Mouse (Mus musculus) T-cell, adult 2 months (primary cell): ENCODE measurements at regions not wholly inside any gene's neighbourhood (a gene's known extent, or its start where the extent isn't known, plus 50 kb on each side); places are given as distances from the start of the nearest gene placed in this dataset.
"Not testable (repeated sequence)": the region's sequence is repeated elsewhere in the genome, so short reads cannot be mapped to it uniquely, and the experiment has no call there.

Source experiments
- DNase-seq: peaks from one replicate; pipeline ENCODE4 v3.0.0; 2022; ENCODE audit warnings: low spot score

DNA sequence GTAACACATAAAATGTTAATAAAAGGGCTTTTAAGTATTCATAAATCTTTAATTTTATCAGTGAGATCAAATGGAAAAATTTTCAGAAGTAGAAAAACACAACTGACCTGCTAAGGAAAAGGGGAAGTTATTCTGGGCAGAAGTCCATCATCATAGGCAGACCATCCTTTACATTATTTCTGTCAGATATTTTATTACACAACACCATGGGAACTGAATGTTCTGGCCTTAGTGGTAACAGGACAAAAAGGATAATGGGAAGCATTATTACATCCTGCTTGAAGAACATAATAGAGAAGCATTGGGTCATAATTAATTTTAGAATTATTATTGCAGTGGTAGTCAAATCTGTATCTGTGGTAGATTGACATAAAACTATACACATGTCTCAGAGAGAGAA is 603.5 kb upstream of the Gje1 start:
- no peak for DNase-seq

DNA sequence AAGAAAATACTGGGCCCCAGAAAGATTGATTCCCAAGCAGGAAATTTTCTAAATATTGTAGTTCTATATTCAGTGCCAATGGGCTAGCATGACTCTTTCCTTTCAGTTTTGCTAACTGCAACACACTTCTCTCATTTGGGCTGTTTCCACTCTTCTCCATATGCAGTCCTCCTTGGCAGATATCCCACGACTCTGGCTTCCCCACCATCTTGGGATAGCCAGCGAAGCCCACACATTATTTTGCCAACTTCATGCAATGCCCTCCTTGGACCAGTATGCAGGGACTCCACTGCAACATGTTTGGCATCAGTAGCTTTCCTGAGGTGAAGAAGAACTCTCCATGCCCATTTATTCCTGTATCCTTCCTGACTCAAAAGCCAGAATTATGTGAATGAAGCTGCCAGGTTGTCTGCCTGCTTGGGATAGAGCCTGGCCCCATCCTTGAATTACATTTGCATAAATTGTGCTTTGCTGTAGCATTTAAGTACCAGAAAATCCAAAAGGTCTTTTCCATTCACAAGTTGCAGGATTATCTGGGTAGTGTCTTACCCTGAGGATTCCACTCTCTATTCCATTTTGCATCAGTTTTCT is 599.1 kb upstream of the Gje1 start:
- no peak for DNase-seq

DNA sequence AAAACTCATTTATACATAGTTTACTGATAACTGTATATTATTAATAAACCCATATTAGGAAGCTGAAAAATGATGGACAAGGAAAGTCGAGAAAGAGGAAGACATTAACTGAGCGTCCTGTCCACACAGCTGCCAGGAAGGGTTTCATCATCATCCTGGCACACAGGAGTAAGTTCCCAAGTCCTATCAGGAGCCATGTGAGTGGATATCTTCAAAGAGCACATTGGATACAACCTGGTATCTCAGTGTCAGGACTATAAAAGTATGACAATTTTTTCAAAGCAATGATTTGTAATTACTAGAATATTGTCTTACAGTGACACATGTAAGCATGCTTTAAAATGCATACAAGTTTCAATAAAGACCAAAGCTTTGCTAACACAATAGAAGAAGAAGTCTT is 592.6 kb upstream of the Gje1 start:
- no peak for DNase-seq

DNA sequence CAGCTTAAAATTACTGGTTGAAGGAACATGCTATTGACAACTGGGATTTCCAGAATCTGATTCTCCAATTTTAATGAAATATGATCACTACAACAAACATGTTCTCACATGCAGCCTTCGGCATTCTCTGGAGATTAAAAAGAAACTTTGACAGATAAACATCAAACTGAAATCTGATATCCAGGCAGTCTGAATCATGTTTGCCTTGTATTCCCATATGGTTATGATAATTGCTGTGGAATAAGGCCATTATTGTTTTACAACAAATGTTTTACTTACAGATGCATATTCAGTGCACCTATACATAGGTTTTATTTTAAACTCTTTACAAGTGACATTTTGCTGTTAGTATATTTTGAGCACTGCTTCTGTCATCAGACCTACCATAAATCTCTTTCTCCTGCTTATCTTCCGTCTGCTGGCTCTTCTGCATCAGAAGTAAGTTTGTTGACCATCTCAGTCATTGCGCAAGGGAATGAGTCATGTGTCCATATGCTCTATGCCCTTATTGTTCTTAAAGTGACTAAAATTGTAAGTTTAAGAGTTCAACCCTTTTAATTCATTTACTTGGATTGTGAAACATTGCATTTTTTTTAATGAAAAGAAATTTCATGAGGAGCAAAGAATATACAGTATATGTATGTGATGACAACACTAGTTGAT is 587.9 kb upstream of the Gje1 start:
- no peak for DNase-seq

DNA sequence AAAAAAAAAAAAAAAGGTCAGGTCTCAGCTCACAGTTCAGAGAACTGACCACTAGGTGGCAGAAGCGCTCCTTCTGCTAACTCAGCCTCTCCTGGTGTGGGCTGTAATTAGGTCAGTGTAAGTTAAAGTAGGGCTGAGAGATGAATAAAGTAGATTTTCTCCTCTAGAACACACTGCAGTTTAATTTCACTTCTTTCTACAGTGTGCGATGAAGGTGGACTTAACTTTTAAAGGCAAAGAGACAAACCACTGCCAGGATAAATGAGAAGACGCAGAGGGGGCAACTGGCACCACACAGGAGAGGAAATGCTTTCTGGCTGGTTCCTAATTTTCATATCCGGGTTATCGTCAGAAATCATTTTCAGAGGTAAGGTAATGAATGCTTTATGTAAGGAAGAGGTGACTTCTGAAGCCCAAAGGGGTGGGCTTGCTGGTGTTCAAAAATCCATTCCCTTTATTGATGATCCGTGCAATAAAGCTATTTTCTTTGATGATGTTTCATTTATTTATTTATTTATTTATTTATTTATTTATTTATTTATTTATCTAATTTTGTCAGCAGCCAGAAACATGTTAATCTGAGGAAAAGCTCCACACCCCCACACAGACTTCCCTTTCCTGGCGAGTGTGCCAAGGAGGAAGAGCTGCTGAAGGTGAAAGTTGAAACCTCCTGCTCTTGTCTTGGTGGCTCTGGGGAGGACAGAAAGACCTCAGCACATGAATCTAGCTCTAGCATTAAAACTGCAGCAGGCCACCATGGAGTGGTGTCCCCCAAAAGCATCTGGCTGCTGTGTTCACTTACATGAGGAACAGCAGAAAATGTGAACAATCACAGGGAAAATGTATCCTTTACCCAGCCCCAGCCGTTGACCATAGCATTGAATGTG is 582.4 kb upstream of the Gje1 start:
- peak; percentile 15 for DNase-seq

DNA sequence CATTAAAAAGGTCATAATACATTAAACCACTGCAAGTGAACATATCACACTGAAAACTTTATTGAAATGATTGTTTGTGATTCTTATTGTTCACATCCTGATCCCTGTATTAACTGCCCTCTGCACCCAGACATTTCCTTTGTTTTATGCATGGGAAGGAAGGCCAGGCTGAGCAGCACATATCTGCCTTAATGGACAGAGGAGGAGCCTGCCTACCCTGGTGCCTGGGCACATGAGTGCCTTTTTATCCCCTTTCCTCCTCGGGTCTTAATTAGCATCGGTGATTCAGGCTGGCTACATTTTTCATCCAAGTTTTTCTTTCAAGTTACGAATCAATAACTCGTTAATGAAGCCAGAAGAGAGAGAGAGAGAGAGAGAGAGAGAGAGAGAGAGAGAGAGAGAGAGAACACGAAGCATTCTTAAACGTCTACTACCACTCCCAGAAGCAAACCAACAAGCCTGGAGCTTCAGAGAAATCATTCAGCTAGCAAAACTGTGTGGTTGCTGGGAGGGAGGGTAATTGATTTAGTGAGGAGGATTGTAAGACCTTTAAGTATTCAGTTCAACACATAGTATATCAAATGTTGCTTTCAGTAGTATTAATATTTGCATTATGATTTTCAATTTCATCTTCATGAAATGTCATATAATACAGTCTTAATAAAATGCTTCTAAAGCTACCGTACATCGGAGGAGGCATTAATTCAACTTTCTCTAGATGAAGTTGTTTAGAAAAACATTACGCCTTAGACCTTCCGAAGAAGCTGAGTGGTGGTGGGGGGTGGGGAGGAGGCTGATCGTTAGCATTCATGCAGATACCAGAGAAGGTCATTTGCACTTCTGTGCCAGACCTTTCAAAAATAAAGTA is 581.6 kb upstream of the Gje1 start:
- DNase-seq: no peak

DNA sequence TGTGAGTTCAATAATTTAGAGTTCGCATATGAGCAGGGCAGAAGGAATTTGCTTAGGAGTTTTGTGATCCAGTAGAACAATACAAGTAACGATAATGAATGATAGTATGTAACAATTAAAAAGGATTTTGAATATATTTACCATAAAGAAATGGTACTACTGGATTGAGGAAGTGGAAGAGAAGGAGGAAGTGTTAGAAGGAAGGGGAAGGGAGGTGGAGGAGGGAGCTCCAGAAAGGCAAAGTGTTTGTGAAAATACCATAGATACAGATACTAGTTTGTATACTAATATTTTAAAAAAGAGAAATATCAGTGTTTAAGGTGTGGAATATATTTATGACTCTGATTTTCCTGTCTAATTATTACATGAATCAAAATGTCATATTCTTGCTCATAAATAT is 579.2 kb upstream of the Gje1 start:
- no peak for DNase-seq

DNA sequence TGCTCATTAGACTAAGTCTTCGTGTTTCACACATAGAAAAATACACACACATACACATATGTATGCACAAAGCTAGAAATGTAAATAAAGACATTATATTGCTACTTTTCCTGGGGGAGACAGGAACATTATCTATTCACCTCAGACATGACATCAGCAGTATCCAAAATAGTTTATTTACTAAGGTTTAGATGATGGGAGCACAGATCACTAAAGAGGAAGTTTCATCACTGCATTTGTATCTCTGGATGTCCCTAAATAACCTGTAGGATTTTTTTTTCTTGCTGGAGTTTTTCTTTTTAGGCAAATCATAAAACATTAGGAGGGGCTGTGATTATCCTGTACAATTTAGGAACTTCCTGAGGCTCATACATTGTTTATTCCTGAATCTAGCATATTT is 576.1 kb upstream of the Gje1 start:
- DNase-seq: no peak

DNA sequence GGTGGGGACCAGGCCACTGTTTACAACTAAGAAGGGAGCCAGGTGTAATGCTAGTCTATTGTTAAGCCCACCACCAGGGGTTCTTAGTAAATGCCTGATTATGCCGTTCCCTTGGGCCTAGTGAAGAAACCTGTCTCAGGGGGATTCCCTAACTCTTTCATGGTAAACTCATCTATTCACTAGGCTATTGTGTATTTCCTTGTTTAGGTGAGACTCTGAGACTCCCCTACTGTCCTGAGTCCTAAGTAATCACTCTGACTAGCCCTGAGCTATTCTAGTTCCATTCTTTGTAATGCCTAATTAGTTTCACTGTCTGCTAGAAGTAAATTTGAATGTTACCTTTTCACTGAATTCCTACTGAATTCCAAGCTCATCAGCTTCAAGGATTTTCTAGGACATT is 545.3 kb upstream of the Gje1 start:
- not testable (repeated sequence) for DNase-seq

DNA sequence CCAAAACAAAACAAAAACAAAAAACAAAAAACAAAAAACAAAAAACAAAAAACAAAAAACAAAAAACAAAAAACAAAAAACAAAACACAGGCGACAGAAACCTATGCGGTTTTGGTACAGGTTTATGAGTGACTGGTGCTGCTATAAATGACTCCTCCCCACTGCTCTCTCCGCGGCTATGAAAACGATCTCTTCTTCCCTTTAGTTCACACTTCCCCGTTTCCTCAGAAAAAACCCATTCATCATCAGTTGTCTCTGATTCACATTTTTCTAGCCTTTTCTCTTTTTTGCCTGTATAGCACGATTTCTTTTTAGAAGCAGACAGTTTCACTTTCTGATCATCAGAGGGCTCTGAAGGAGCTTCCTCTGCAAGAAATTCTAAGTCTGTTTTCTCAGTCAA is 544.3 kb upstream of the Gje1 start:
- not testable (repeated sequence) for DNase-seq

DNA sequence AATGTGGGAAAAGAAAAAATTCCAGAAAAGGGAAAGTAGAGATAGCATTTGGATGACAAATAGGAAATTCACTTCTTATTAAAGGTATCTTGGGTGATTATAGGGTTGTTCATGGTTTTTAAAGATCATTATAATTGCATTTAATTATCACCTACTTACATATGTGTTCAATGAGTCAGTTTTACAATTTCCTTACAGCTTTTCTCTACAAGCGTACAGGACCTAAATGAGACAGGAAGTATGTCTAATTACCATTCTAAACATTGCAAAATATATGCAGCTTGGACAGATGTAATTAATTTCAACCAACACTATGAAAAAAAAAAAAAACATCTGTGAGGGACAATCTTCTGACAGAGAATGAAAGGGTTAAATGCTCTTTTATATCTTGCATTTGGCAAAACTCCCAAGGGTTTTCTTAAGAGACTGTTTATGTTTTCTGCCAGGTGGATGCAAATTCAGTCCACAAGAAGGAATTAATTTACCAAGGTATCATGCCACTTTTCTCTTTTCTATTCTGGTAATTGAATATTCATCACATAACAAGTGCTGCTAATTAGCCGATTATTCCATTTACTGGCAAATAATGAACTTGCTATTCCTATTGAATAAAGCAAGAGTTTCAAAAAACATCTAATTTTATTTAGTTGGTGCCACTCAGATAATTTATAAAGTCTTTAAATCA is 531.5 kb upstream of the Gje1 start:
- no peak for DNase-seq

DNA sequence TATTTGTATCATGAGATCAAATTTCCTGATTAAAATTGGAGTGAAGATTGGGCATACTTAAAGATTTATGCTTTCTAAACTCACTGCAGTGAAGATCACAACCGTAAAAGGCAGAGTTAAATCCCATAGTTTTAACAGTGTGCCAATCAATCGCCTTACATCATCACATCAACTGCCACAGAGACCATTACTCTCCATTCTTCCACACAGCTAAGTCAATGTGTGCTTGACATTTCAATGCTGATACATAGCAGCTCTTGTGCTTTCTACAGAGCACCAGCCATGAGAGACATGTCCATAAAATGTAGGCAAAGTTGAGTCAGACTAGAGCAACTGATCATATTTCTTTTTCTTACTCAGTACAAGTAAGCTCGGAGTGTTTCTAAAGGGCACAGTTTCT is 530.9 kb upstream of the Gje1 start:
- no peak for DNase-seq

DNA sequence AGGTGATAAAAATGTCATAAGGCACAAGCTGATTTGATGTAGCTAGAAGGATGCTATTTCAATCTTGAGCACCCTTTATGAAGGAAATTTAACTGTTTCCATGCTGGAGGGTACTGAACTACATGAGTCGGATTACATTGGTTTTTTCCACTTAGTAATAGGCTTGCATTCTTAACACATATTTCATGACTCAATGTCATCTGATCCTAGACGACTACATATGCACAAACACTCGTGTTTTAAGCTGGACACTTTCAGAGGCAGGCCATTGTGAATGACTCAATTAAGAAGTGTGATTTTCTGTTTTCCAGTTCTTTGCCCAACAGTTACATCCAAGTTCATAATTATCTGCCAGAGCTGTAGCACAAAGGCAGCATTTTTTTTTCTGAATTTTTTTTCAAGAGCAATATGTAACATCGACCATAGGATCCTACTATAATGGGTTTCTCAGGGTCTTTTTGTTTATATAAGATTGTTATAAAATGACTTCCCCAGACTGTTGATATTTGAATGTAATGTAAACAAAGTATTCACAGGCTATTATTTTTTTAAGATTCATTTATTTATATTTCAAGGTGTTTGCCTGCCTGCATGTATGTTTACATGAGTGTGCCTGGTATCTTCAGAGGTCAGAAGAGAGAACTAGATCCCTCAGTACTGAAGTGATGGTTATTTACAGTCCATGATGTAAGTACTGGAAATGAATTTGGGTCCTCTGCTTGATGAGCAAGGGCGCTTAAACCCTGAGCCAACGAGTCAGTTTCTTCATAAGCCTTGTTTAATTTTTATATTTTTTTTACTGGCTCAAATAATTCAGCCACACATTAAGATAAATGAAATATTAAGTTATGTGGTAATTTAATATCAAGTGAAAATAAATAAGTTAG is 526.6 kb upstream of the Gje1 start:
- DNase-seq: no peak

DNA sequence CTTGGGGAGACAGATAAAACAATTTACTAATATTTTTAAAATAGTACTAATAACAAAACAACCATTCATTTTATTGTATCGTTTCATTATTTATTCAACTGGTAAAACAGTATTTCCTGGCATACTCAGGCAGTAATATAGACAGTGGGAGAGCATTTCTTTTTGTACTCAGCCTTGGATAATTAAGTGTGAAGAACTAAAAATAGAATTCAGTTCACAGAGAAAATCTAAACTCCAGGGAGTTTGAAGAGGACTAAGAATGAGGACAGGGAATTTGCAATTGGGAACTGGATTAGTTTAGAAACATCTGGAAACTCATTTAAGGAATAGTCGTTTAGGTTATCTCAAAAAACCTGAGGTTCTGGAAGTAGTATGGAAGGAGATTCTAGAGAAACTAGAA is 525.4 kb upstream of the Gje1 start:
- DNase-seq: no peak

DNA sequence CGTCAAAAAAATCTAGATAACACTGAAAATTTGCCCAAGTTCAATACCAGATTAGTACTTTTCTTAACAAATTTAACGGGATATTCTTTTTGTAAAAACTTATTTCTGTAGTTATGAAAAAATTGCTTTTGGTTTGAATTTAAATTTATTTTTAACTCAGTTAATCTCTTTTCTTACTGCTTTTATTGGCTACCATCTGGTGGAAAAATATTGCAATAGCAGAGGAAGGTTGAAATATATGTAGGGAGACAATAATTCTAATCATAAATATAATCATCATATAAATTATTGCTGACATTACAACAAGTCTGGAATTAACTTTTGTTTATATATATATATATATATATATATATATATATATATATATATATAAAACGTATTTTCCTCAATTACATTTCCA is 500.9 kb upstream of the Gje1 start:
- no peak for DNase-seq

DNA sequence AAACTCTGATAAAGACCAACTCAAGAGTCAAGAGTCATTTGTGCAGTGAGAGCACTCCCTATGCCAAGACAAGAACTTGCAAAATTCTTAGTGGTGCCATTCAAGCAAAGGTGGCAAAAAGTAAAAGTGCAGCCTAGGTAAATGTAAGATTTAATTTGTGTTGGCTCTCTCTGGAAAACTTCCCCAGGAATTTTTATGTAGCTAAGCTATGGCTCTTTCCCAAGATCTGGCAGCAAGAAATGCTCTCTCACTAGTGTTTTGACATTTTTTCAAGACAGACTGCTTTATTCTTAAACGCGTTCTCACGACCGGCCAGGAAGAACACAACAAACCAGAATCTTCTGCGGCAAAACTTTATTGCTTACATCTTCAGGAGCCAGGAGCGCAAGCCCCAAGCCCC is 461.6 kb upstream of the Gje1 start:
- no peak for DNase-seq

DNA sequence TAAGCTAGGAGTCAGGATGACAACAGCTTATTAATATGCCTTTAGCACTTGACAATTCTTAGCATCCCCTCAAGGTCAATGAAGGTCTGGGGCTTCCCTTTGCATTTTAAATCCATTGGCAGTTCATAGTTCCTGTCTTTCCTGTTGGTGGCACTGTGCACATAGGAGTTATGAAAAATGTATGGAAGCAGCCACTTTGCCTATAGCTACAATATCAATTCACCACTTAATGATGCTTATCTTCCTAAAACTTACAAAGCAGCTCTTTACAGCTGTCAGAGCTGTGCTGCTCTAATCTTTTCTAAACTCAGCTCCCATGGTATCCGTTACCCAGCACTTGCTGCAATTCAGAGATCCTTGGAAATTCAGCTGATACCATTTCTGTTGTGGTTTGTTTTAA is 456.4 kb upstream of the Gje1 start:
- no peak for DNase-seq

DNA sequence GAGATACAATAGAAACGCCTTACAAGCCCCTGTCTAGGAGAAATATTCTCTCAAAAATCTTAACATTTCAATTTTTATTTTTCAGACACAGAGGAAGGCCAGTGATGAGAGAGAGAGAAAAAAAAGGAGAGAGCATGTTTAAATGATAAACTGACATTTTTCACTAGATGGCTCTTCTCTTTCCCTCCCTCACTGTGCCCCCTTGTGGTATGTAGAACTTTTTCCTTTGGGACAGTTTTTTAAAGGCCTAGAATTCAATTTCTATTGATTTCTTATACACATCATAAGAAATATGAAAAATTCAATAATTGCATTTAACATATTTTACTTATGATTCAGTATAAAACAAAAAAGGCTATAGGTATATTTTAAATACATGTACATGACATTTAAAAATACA is 454.5 kb upstream of the Gje1 start:
- DNase-seq: no peak

DNA sequence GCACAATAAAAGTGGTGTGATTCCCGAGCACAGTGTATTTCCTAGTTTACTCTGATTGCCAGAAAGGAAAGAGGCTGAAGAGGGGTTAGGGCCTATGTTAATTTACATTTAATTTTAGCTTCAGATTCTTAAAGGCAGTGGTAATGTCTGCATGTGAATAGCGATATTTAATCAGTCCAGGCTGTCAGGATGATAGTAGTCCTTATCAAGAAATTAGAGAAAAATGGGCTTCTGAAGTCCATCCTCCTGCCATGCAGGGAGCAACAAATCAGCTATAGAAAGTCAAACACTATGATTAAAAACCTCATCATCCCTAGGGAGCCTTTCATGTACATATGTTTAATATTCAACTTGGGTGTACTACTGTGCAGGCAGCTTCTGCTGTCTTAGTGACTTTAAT is 422.7 kb upstream of the Gje1 start:
- no peak for DNase-seq
